Mouse (Mus musculus): ENCODE results near the gene Uroc1. TPM values are rescaled to one million over a fixed set of nuclear protein-coding genes. Genes with fewer than 3 reads are reported as not detected.

Uroc1 gene
- polyA plus RNA-seq, 2 experiments = 9.6 to 17.5 TPM

- Histone ChIP-seq H3K27ac (no peak overlapping the region), H3K9ac (replicated peaks) (no peak overlapping the region), H3K36me3 (replicated peaks; ENCODE audit: control insufficient read depth, insufficient read depth, low read depth) (no peaks in the 10 kb centered on the region), H3K27me3 (ENCODE audit: control insufficient read depth, insufficient read depth, low read length) (no peaks in the 10 kb centered on the region), H3K9me3 (ENCODE audit: control insufficient read depth, low read length) (no peaks in the 10 kb centered on the region), H3K4me3 (ENCODE audit: insufficient read depth in 1 of 2, low read depth in 2 of 2, low read length in 2 of 2) (no peak overlapping the region), H3K4me1 (replicated peaks; ENCODE audit: control insufficient read depth in 2 of 2, insufficient read depth in 2 of 2, low read length in 1 of 2) (no peaks in the 10 kb centered on the region), H3K4me2 (ENCODE audit: low read depth) (no peak overlapping the region)
- TF ChIP-seq EP300 (IDR thresholded peaks at IDR 0.05; ENCODE audit: low read depth) (no peak), CTCF (IDR thresholded peaks at IDR 0.05; ENCODE audit: low read depth) (no peak)
- 67% methylated on average over 7 of the region's 7 CpGs for WGBS (ENCODE audit: insufficient replicate concordance)
- no peak for DNase-seq (ENCODE audit: low read depth in 3 of 3, low spot score in 3 of 3)
- ATAC-seq (ENCODE audit: insufficient read depth) = no peak
These were observed 78.8 kb downstream of the Uroc1 start for GRCm38 (mm10) chr6:90411926-90412325.

Other genes starting within 250 kb of the Uroc1 start
- not detected in 2 replicates for gene Vmn1r50, start 231.9 kb upstream of the Uroc1 start, polyA plus RNA-seq (2012; rRNA removed)
- not detected in 2 replicates for gene Vmn1r50, start 231.9 kb upstream of the Uroc1 start, polyA plus RNA-seq (2014; fragmentation: Nextera tagmentation; extraction: Ambion mirVana)
- not detected in 2 replicates for gene Vmn1r51, start 210.7 kb upstream of the Uroc1 start, polyA plus RNA-seq (2012; rRNA removed)
- not detected in 2 replicates for gene Vmn1r51, start 210.7 kb upstream of the Uroc1 start, polyA plus RNA-seq (2014; fragmentation: Nextera tagmentation; extraction: Ambion mirVana)
- not detected in 2 replicates for gene Vmn1r52, start 158.5 kb upstream of the Uroc1 start, polyA plus RNA-seq (2012; rRNA removed)
- not detected in 2 replicates for gene Vmn1r52, start 158.5 kb upstream of the Uroc1 start, polyA plus RNA-seq (2014; fragmentation: Nextera tagmentation; extraction: Ambion mirVana)
- not detected in 2 replicates for gene V1ra8, start 130.5 kb upstream of the Uroc1 start, polyA plus RNA-seq (2012; rRNA removed)
- not detected in 2 replicates for gene V1ra8, start 130.5 kb upstream of the Uroc1 start, polyA plus RNA-seq (2014; fragmentation: Nextera tagmentation; extraction: Ambion mirVana)
- not detected in 2 replicates for gene Vmn1r53, start 108.8 kb upstream of the Uroc1 start, polyA plus RNA-seq (2012; rRNA removed)
- gene Vmn1r53, start 108.8 kb upstream of the Uroc1 start, polyA plus RNA-seq (2014; fragmentation: Nextera tagmentation; extraction: Ambion mirVana) = not detected in 2 replicates
- gene Vmn1r54, start 87.0 kb upstream of the Uroc1 start, polyA plus RNA-seq (2012; rRNA removed) = not detected in 2 replicates
- not detected in 2 replicates for gene Vmn1r54, start 87.0 kb upstream of the Uroc1 start, polyA plus RNA-seq (2014; fragmentation: Nextera tagmentation; extraction: Ambion mirVana)
- gene BC048671, start 32.1 kb upstream of the Uroc1 start, polyA plus RNA-seq (2012; rRNA removed) = not detected in 2 replicates
- gene BC048671, start 32.1 kb upstream of the Uroc1 start, polyA plus RNA-seq (2014; fragmentation: Nextera tagmentation; extraction: Ambion mirVana) = not detected in 2 replicates
- gene Chst13, start 8.1 kb upstream of the Uroc1 start, polyA plus RNA-seq (2012; rRNA removed) = 9.0 and 9.1 TPM in 2 replicates
- 14.3 and 14.6 TPM in 2 replicates for gene Chst13, start 8.1 kb upstream of the Uroc1 start, polyA plus RNA-seq (2014; fragmentation: Nextera tagmentation; extraction: Ambion mirVana)
- 3.0 and 3.3 TPM in 2 replicates for gene Zxdc, start 36.2 kb downstream of the Uroc1 start, polyA plus RNA-seq (2012; rRNA removed)
- gene Zxdc, start 36.2 kb downstream of the Uroc1 start, polyA plus RNA-seq (2014; fragmentation: Nextera tagmentation; extraction: Ambion mirVana) = 3.0 and 3.9 TPM in 2 replicates
- gene Cfap100, start 95.5 kb downstream of the Uroc1 start, polyA plus RNA-seq (2012; rRNA removed) = 0.01 and 0.18 TPM in 2 replicates
- 0.06 TPM in 1 of 2 replicates, not detected in the other for gene Cfap100, start 95.5 kb downstream of the Uroc1 start, polyA plus RNA-seq (2014; fragmentation: Nextera tagmentation; extraction: Ambion mirVana)
- gene Klf15, start 129.3 kb downstream of the Uroc1 start, polyA plus RNA-seq (2012; rRNA removed) = 7.1 and 7.6 TPM in 2 replicates
- 9.9 and 10.2 TPM in 2 replicates for gene Klf15, start 129.3 kb downstream of the Uroc1 start, polyA plus RNA-seq (2014; fragmentation: Nextera tagmentation; extraction: Ambion mirVana)
- 8.4 and 9.2 TPM in 2 replicates for gene Aldh1l1, start 153.1 kb downstream of the Uroc1 start, polyA plus RNA-seq (2012; rRNA removed)
- 10.6 and 12.5 TPM in 2 replicates for gene Aldh1l1, start 153.1 kb downstream of the Uroc1 start, polyA plus RNA-seq (2014; fragmentation: Nextera tagmentation; extraction: Ambion mirVana)

Data from liver, embryonic 14.5 days (tissue).